Mouse (Mus musculus) liver (tissue): ENCODE results near the gene Uggt1.

Source experiments
- DNase-seq: peaks from one replicate; pipeline ENCODE4 v3.0.0-alpha.2; 2020; ENCODE audit warnings: mixed read lengths

Uggt1 gene

DNA sequence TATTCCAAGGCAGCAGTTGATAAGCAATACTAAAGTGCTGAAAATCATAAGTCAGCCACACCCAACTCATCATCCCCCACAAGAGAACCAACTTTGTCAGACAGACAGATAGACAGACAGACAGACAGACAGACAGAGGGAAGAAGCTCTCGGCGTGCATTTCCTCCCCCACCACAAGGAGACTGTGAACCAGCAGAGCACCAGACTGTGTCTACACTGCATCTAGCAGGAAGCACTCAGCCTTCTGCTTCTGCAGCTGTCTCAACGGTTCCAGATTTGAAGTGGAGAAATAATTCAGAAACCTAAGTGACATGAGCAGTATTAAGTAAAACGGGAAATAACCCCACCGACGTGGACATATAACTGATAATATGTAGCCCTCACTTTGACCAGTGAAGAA, 71.6 kb downstream of the Uggt1 start:
- no peak for DNase-seq

- DNase-seq, result no peak
These were observed 81.8 kb downstream of the Uggt1 start for GRCm38 (mm10) chr1:36162687-36163086.

GRCm38 (mm10) chr1:36161208-36161607, 83.3 kb downstream of the Uggt1 start:
- peak; percentile 38 for DNase-seq

DNA sequence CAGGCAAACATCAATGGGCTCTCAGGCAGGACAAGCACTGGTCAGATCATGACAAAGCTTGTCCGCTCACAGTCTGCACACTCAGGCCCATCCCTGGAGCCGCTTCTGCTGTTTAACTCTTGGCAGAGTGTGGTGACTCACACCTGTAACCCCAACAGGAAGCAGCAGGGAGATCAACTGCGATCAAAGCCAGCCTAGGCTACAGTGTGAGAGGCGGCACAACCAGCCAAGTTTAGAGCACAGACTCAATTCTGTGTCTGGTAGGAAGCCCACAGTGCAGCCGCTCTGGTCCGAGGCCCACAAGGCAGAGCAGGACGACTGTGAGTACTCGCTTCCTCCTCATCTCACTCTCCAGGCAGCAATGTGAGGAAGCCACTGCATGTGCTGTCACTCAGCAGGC, 84.3 kb downstream of the Uggt1 start:
- no peak for DNase-seq

- peak; percentile 49 for DNase-seq
These were observed 95.1 kb downstream of the Uggt1 start for GRCm38 (mm10) chr1:36149411-36149810.

DNA sequence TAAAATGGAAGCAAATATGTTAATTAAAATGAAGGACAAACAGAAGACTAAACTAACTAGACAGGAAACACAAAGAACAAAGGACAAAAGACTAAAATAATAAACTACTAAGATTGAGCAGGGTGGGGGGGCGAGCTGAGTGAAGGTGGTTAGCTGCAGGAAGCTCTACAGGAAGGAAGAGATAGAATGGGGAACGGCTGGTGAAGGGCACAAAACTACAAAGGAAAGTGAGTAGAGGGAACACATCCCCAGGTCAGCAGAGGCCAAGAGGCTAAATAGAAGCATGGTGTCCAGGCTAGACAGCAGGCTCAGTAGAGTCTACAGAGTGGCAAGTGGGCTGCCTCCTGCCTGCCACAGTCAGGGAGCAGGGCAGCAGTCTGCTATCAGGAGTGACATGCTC, 95.7 kb downstream of the Uggt1 start:
- no peak for DNase-seq

- no peak for DNase-seq
These were observed 99.5 kb downstream of the Uggt1 start for GRCm38 (mm10) chr1:36145050-36145449.

- no peak for DNase-seq
These were observed 104.2 kb downstream of the Uggt1 start for GRCm38 (mm10) chr1:36140311-36140710.

DNA sequence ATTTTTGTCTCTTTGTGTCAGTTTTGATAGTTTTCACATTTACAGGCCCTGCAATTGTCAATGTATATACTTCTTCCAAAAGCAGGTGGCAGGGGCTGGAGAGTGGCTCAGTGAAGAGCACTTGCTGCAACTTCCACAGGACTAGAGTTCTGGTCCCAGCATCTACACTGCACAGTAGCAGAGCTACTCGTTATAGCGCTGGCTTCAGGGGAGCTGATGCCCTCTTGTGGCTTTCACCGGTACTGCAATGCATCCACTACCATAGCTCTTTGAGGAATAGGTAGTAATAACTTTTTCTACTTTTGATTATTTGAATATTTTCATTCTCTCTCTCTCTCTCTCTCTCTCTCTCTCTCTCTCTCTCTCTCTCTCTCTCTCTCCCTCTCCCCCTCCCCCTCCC, 109.9 kb downstream of the Uggt1 start:
- peak; percentile 87 for DNase-seq

DNA sequence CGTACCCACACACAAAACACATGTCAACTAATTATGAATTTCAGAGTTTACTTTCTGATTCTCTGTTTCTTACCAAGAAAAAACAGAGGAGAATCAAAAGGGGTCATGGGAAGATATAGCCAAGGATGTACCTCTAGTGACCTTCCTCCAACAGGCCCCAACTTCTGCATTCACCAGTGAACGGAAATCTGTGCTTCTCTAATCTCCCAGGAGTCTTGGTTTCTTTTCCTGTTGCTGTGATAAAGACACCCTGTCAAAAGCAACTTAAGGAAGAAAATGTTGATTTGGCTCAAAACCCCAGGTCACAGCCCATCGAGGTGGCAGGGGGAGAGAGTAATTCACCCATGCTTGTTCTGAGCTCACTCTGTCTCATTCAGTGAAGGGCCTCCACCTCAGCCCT, 110.9 kb downstream of the Uggt1 start:
- DNase-seq, result no peak

GRCm38 (mm10) chr1:36133041-36133440, 111.5 kb downstream of the Uggt1 start:
- DNase-seq, result no peak

DNA sequence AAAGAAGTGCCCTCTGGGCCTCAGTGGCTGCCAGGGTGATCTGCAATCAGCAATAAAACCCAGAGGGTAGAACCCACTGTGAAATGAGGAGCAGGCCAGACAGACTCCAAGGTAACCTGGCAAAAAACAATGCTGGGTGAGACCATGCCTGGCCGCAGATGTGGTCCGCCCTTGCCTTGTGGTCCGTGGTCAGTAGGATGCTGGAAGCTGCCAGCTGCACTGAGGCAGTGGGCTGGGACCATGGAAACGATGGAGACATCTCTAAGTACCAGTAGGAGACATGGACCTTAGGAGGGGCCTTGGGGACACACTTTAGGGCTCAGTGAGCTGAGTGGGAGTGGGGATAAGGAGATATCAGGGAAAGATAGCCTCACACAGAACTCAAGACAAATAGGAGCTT, 112.3 kb downstream of the Uggt1 start:
- no peak for DNase-seq

DNA sequence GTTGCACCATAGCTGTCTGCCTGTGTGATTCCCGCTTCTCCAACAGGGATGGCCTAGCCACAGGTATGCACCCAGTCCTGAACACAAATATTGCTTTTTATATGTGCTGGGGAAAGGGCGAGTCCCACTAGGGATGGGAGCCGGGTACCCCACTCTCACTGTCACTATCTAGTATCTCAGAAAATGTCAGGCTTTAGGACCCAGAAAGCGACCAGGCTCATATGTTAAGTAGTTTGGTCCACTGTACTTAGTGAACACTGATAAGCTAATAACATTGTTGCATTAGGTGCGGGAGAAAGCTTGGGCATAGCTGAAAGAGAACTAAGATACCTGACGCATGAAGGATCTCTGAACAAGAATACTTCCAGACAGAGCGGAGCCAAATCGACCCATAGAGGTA, 112.8 kb downstream of the Uggt1 start:
- DNase-seq, result peak; percentile 39

DNA sequence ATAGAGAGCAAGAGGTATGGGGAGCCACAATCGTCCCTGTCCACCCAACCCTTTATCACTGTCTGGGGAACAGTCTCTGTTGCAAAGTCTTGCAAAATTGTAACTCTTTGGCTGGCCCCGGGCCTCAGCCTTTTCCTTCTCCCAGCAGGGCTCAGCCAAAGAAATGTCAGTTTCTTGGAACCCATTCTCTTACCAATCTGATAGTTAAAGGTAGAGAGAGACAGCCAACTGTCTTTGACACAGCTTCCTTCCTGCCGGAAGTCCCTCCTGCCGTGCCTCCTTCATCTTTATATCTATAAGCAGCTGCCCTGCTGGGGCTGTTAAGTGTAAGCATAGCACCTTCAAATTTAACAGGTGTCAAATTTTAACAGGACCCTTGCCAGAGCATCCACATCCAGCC, 113.4 kb downstream of the Uggt1 start:
- DNase-seq, result peak; percentile 38

DNA sequence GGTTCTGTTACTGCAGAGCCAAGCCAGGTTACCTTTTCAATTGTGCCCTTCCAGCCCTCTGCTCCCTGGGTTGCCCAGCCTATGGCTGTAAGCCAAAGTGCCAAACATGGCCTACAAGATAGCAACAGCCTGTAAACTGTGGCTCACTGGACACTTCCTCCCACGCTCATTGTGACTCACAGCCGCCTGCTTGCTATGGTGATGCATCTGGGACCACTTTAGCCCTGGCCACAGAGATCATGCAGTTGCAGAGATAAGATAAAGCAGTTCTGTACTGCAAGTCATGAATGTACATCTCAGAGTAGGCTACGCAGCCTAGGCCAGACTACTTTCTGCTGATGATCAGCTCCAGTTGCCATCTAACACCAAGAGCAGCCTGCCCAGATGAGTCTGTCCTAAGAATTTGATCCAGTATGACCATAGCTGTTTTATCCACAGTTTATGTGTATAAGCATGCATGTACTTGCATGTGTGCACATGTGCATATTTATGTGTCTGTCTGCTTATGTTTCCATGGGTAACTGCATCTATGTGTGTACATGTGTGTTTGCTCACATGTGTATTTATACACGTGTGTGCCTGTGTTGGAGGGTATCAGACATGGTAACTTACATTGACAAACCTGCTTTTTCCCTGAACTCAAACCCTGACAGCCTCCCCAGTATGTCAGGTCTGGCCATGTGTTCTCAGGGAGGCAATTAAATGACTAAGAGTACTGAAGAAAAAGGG, 114.0 kb downstream of the Uggt1 start:
- DNase-seq, result peak; percentile 79

DNA sequence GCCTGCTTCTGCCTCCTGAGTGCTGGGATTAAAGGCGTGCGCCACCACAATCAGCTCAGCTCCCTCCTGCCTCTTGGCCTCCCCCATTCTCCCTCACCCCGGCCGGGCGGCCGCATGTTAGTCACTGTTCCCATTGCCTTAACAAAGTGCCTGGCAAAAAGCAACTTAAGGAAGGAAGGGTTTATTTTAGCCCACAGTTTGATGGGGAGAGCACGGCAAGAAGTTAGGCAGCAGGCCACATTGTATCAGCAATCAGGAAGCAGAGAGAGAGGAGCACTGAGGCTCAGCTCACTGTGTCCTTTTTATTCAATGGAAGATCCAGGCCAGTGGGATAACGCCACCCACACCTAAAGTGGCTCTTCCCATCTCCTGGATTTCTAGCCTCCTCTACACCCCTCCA, 114.6 kb downstream of the Uggt1 start:
- no peak for DNase-seq

DNA sequence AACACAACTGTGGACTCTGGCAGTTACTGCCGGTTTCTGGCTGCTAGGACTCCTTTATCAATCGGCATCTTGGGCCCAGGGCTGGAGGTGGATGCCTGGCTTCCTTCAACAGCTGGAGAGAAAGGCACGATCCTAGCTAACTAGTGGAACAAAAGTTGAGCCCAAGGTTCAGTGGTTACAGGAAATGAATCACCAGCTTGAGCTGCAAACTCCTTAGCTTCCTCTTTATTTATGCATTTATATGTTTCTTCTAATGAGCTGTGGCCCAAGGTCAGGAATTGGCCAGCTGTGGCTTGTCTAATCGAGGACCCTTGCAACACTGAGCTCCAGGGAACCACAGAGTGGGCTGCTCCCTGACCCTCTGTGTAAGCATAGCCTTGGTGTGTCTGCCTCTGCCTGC, 115.4 kb downstream of the Uggt1 start:
- no peak for DNase-seq

GRCm38 (mm10) chr1:36125076-36125475, 119.4 kb downstream of the Uggt1 start:
- DNase-seq, result no peak

- DNase-seq, result no peak
These were observed 123.3 kb downstream of the Uggt1 start for GRCm38 (mm10) chr1:36121172-36121571.

GRCm38 (mm10) chr1:36119426-36119825, 125.1 kb downstream of the Uggt1 start:
- DNase-seq, result no peak

GRCm38 (mm10) chr1:36118958-36119357, 125.6 kb downstream of the Uggt1 start:
- DNase-seq, result no peak

DNA sequence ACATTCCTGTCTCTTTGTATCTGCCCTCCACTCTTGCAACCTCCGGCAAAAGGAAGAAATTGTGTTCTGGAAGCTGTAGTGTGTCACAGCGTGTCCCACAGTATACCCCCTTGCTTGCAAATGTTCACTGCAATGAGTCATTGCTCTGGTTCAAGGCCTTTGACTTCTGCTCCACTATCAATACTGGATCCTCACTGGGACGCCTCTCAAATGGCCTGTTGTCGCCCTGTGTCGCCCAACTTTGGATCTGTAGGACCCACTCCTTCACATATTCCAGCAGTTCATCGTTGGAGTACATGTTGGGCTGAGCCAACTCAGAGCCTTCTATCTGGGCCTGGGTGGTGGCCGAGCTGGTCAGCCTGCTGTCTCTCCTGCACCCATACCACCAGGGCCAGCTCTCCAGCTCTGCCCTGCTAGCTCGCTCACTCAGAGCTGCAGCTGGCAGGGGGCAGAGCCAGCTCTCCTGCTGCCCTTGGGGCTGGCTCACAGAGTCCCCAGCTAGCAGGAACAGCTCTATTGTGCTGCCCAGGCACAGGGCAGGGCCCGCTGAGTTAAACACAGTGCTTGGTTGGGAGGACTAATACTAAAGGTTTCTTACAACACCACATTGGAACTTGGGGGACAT, 126.3 kb downstream of the Uggt1 start:
- no peak for DNase-seq

DNA sequence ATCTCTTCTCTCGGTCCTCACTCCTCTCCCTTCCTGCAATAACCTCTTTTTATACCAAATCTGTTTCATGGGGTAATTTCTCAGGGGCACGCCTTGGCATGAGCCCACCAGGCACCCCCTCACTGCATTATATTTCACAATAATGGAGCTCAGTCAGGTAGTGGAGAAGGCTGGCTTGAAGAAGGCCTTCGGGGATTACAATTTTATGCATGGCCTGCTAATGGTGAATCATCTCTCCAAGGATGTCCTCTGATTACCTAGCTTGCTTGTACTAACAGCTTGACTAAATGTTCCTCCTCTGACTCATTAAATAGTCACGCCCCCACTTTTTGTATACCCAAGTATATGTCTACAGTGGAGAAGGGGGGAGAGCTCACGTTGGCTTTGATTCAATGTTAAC, 128.0 kb downstream of the Uggt1 start:
- no peak for DNase-seq

DNA sequence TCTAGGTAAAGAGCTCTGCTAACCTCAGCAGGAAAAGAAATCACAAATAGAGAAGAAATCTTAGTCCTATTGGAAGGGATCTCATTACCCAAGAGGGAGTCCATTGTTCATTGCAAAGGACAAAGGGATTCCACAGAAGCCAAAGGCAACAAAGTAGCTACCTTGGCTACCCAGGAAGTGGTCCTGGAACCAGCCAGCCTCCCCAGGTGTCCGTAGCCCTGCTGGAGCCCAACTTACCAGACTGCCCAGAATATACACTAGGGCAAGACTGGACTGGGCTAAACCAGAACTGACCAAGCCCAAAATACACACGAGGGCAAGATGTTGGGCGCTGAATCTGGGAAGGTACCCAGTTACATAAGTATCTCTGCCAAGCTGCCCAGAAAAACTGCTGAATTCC, 129.7 kb downstream of the Uggt1 start:
- DNase-seq, result no peak

DNA sequence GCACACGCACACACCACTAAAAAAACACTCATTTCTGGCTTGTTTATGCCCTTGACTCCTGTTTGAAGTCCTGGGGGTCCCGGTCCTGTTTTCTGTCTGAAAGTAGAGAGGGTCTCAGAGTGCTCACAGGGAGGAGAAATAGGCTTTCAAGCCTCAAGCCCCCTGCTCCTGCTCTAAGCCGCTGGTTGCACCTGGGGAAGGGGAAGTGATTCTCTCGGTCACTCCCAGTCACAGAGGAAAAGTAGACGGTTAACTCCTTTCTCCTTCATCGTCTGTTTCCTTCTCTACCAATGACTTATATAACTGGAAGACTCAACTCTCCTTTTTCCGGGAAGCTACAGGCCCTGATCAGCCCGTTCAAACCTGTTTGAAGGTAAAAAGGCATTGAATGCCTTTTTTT, 130.8 kb downstream of the Uggt1 start:
- DNase-seq, result no peak
